Mouse (Mus musculus): Measurements from ENCODE around the gene Eno2. TPM values are rescaled to one million over a fixed set of nuclear protein-coding genes. Genes with fewer than 3 reads are reported as not detected.
A peak's percentile ranks its signal among the peaks of the same experiment; 100 is the strongest.

Eno2 gene
- 2.1 and 2.6 TPM in 2 replicates for polyA plus RNA-seq (2014; fragmentation: Nextera tagmentation; extraction: Ambion mirVana)

DNA sequence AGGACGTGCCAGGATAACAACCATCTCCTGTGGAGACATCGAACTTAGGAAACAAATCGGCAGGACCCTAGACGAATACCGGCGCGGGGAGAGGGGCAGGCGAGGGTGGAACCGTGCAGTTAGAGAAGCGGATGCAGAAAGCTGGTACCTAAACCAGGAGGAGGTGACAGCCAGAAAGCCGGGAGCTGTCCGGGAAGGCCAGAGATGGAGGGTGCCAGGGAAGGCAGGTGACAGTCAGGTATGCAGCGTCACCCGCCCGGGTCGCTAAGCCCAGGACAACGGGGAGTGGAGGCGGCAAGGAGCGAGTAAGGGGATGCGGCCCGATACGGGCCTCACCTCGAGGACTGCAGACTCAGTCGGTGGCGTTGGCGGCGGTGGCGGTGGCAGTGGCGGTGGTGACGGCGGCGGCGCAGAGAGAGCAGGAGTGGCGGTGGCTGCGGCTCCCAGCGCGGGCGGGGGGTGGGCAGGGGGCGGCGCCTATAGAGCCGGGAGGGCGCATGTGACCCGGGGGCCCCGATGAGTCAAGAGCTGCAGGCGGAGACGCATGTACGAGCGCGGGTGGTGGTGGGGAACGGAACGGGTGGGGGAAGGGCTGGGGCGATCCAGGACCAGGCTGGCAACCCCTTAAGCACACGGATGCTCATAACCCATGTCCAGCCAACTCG is at the start of gene Eno2:
Eno2 (minus strand) TSS at position 573 of the 665 bp plus-strand sequence.
- Histone ChIP-seq H3K4me2 (peak within 1 kb of the TSS; percentile 68), H3K9me3 (ENCODE audit: control insufficient read depth, low read length) (no peaks in the 10 kb centered on the region), H3K27ac (ENCODE audit: low read depth, low read length) (no peak within 1 kb of the TSS), H3K4me1 (replicated peaks; ENCODE audit: control insufficient read depth, insufficient read depth, low read length) (peaks cover 25% of the 10 kb centered on the region), H3K36me3 (ENCODE audit: control insufficient read depth, insufficient read depth, low read length) (no peaks in the 10 kb centered on the region), H3K4me3 (ENCODE audit: low read depth, low read length) (peak within 1 kb of the TSS; percentile 53), H3K9ac (ENCODE audit: low read depth, low read length) (peak within 1 kb of the TSS; percentile 50; the same call in 1 of the 2 replicates), H3K27me3 (replicated peaks; ENCODE audit: control insufficient read depth, insufficient read depth, low read length) (peaks cover 36% of the 10 kb centered on the region)
- ATAC-seq (replicated peaks; ENCODE audit: low FRiP score) (peak; percentile 44), DNase-seq (ENCODE audit: low spot score) (no peak)
- 1% methylated on average over 54 of the region's 54 CpGs for WGBS

DNA sequence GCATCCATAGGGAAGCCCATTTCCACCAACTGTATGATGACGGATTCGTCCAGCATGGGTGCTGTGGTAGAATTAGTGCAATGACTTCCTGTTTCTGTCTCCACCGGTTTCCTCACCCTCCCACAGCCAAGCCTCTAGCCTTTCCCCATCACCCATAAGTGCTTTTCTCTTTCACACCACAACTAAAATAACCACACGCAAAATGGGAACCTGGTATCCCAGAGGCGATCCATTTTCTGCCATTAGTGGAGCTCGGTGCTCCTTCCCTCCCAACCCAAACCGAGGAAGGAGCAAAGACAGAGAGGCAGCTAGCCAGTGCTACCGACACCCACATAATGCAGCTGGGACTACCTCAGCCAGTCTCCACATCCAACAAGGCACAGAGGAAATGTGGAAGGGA is 48.5 kb upstream of the Eno2 start:
- Histone ChIP-seq H3K27me3 (replicated peaks; ENCODE audit: control insufficient read depth, insufficient read depth, low read length) (no peaks in the 10 kb centered on the region), H3K4me3 (ENCODE audit: low read depth, low read length) (no peak overlapping the region), H3K27ac (ENCODE audit: low read depth, low read length) (no peak overlapping the region), H3K9me3 (ENCODE audit: control insufficient read depth, low read length) (no peaks in the 10 kb centered on the region), H3K4me2 (no peak overlapping the region), H3K4me1 (replicated peaks; ENCODE audit: control insufficient read depth, insufficient read depth, low read length) (peaks cover 11% of the 10 kb centered on the region), H3K9ac (ENCODE audit: low read depth, low read length) (no peak overlapping the region), H3K36me3 (ENCODE audit: control insufficient read depth, insufficient read depth, low read length) (peaks cover 58% of the 10 kb centered on the region)
- no peak for ATAC-seq (replicated peaks; ENCODE audit: low FRiP score)
- 75% methylated on average over 8 of the region's 8 CpGs for WGBS
- DNase-seq (ENCODE audit: low spot score) = no peak

DNA sequence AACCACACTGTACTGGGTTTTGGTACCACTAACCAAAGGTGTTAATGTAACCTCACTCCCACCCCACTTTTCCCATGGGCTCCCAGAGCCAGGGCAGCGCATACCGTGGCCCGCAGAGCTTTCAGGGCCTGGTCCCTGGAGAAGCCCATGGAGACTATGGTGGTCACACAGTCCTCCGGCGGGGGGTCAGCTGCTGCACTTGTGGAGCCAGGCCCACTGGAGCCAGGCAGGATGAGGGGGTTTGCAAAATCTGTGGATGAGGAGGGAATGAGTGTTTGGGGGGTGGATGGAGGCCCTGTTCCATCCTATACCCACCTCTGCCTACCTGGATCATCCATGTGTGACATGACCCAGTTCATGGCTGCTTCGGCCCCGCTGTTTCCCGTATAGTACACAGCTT is 48.1 kb upstream of the Eno2 start:
- Histone ChIP-seq H3K4me3 (ENCODE audit: low read depth, low read length) (no peak overlapping the region), H3K36me3 (ENCODE audit: control insufficient read depth, insufficient read depth, low read length) (peaks cover 56% of the 10 kb centered on the region), H3K27ac (ENCODE audit: low read depth, low read length) (no peak overlapping the region), H3K27me3 (replicated peaks; ENCODE audit: control insufficient read depth, insufficient read depth, low read length) (no peaks in the 10 kb centered on the region), H3K4me2 (no peak overlapping the region), H3K9ac (ENCODE audit: low read depth, low read length) (no peak overlapping the region), H3K4me1 (replicated peaks; ENCODE audit: control insufficient read depth, insufficient read depth, low read length) (peaks cover 12% of the 10 kb centered on the region), H3K9me3 (ENCODE audit: control insufficient read depth, low read length) (no peaks in the 10 kb centered on the region)
- WGBS = 97% methylated on average over 8 of the region's 8 CpGs
- no peak for DNase-seq (ENCODE audit: low spot score)
- ATAC-seq (replicated peaks; ENCODE audit: low FRiP score) = no peak

DNA sequence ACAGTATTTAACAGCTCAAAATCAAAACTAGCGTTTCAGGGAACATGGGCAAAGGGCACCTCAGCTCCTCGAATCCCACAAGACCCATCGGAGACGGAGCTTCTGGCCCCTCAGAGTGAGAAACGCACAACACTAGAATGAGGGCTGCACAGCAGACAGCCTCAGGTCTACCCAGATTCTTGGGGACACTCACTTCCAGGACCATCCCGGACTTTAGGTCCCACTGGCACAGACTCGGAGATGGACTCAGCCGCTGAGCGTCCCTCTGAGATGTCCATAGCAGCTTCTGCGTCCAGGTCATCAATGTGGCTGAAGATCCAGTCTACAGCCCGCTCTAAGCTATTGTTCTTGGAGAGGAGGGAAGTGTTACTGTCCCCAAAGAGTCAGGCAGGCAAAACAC is 47.7 kb upstream of the Eno2 start:
- H3K4me3 ChIP-seq (ENCODE audit: low read depth, low read length) = no peak overlapping the region
- peaks cover 56% of the 10 kb centered on the region for H3K36me3 ChIP-seq (ENCODE audit: control insufficient read depth, insufficient read depth, low read length)
- H3K9me3 ChIP-seq (ENCODE audit: control insufficient read depth, low read length) = no peaks in the 10 kb centered on the region
- no peak overlapping the region for H3K4me2 ChIP-seq
- no peak for ATAC-seq (replicated peaks; ENCODE audit: low FRiP score)
- no peak for DNase-seq (ENCODE audit: low spot score)
- no peaks in the 10 kb centered on the region for H3K27me3 ChIP-seq (replicated peaks; ENCODE audit: control insufficient read depth, insufficient read depth, low read length)
- H3K9ac ChIP-seq (ENCODE audit: low read depth, low read length) = no peak overlapping the region
- peaks cover 16% of the 10 kb centered on the region for H3K4me1 ChIP-seq (replicated peaks; ENCODE audit: control insufficient read depth, insufficient read depth, low read length)
- 95% methylated on average over 11 of the region's 11 CpGs for WGBS
- H3K27ac ChIP-seq (ENCODE audit: low read depth, low read length) = no peak overlapping the region

DNA sequence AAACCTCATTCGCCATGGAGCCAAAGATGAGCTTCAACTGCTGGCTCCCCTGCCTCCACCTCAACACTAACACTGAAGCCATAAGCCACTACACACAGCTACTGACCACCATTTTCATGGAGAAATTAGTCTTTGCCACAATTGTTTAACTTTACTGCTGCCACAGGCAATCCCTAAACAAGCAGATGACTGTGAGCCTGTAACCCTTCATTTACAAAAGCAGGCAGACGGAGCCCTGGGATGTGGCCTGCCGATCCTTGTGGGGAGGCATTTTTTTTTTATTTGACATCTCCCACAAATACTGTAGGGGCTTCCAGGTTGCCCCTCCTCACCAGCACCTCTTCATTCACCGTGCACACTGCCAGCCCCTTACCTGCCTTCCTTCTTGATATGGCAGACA is 47.1 kb upstream of the Eno2 start:
- Histone ChIP-seq H3K27me3 (replicated peaks; ENCODE audit: control insufficient read depth, insufficient read depth, low read length) (no peaks in the 10 kb centered on the region), H3K4me2 (no peak overlapping the region), H3K4me1 (replicated peaks; ENCODE audit: control insufficient read depth, insufficient read depth, low read length) (peaks cover 22% of the 10 kb centered on the region), H3K36me3 (ENCODE audit: control insufficient read depth, insufficient read depth, low read length) (peaks cover 56% of the 10 kb centered on the region), H3K9me3 (ENCODE audit: control insufficient read depth, low read length) (no peaks in the 10 kb centered on the region), H3K27ac (ENCODE audit: low read depth, low read length) (no peak overlapping the region), H3K4me3 (ENCODE audit: low read depth, low read length) (no peak overlapping the region), H3K9ac (ENCODE audit: low read depth, low read length) (no peak overlapping the region)
- ATAC-seq (replicated peaks; ENCODE audit: low FRiP score) (no peak), DNase-seq (ENCODE audit: low spot score) (no peak)
- WGBS = 87% methylated on average over 4 of the region's 4 CpGs

DNA sequence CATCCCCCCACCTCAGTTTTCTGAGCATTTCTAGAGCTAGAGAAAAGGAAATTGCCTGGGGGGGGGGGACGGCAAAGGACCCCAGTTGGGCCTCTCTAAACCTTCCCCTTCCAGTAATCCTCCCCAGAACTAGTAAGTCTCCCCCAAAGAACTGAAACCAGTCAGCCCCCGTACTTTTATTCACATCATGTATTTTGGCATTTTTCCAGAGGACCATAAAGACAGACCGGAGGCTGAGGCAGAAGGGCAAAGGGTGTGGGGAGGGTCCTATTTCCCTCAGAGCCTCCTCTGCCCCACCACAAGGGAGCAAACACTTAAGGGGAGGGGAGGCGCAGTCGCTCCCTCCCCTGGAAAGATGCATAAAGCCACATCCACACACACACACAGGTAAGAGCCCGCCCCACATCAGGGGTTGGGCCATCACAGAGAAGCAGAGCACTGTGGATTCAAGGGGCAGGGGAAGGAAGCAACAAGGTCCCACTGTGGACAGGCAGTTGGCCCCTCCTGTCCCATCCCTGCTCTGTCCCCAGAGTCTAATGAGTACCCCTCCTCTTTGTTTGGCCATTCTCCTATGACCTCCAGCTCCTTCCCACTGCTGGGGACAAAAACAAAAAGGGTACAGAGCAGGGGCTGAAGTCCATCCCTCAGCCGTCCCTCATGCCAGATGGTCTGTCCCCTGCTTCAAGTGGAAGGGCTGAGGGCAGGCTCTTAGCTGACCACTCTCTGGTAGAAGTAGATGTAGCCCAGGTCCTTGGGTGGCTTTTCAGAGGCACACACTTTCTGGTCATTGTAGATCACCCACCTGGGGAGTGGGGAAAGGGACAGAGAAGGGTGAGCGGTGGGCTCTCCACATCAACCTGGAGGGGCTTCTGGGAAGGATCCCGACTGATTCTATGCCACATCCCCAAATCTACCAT is 45.6 kb upstream of the Eno2 start:
- peak overlapping the region; percentile 70; the same call in 1 of the 2 replicates for H3K4me2 ChIP-seq
- ATAC-seq (replicated peaks; ENCODE audit: low FRiP score) = no peak
- peak overlapping the region; percentile 98; the same call in 1 of the 2 replicates for H3K27ac ChIP-seq (ENCODE audit: low read depth, low read length)
- H3K36me3 ChIP-seq (ENCODE audit: control insufficient read depth, insufficient read depth, low read length) = peaks cover 52% of the 10 kb centered on the region
- no peak for DNase-seq (ENCODE audit: low spot score)
- no peaks in the 10 kb centered on the region for H3K27me3 ChIP-seq (replicated peaks; ENCODE audit: control insufficient read depth, insufficient read depth, low read length)
- WGBS = 72% methylated on average over 9 of the region's 9 CpGs
- H3K9me3 ChIP-seq (ENCODE audit: control insufficient read depth, low read length) = no peaks in the 10 kb centered on the region
- H3K9ac ChIP-seq (ENCODE audit: low read depth, low read length) = peak overlapping the region; percentile 98
- peaks cover 31% of the 10 kb centered on the region for H3K4me1 ChIP-seq (replicated peaks; ENCODE audit: control insufficient read depth, insufficient read depth, low read length)
- H3K4me3 ChIP-seq (ENCODE audit: low read depth, low read length) = peak overlapping the region; percentile 87; the same call in 1 of the 2 replicates

DNA sequence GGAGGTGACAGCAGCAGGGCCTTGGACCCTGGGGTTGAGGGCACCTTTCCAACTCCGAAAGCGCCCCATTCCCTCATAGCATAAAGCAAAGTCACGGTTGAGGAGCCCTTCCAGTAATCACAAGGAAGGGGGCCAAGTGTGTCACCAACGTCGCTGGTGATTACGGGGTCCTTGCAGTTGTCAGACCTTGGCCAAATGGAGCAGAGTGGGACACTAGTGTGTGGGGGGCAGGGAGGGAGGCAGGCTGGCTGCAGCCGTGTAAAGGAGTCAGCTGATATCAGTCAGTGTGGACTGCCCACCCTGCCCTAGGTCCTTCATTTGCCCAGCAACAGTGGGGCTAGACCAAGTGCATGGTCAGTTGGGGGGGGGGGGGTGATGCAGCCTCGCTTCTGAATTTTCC is 45.0 kb upstream of the Eno2 start:
- peak overlapping the region; percentile 70 for H3K4me2 ChIP-seq
- peak overlapping the region; percentile 98 for H3K27ac ChIP-seq (ENCODE audit: low read depth, low read length)
- peak; percentile 8; the same call in 1 of the 2 replicates for ATAC-seq (replicated peaks; ENCODE audit: low FRiP score)
- H3K9ac ChIP-seq (ENCODE audit: low read depth, low read length) = peak overlapping the region; percentile 98
- WGBS = 29% methylated on average over 7 of the region's 8 CpGs
- H3K4me3 ChIP-seq (ENCODE audit: low read depth, low read length) = peak overlapping the region; percentile 87
- no peaks in the 10 kb centered on the region for H3K9me3 ChIP-seq (ENCODE audit: control insufficient read depth, low read length)
- H3K36me3 ChIP-seq (ENCODE audit: control insufficient read depth, insufficient read depth, low read length) = peaks cover 48% of the 10 kb centered on the region
- H3K4me1 ChIP-seq (replicated peaks; ENCODE audit: control insufficient read depth, insufficient read depth, low read length) = peaks cover 37% of the 10 kb centered on the region
- H3K27me3 ChIP-seq (replicated peaks; ENCODE audit: control insufficient read depth, insufficient read depth, low read length) = no peaks in the 10 kb centered on the region
- no peak for DNase-seq (ENCODE audit: low spot score)

DNA sequence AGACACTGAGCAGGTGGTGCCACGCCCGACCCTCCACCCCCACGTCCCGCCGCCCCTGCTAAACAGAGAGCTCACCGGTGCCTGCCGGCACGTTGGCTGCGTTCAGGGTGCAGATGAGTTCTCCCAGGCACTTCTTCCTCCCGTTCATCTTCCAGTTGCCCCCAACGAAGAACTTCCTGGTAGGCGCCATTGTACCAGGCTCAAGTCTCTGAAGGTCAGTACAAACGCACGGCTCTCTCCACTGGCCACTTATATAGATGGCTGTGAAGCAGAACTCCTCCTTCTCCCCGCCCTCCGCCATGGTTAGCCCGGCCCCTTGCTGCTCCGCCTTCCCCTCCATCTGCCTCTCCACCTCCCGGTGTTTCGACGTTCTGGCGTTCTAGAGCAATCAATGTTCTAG is 44.5 kb upstream of the Eno2 start, which contains the start of gene Tpi1:
Tpi1 (minus strand) TSS at position 364 of the 400 bp plus-strand sequence.
- no peaks in the 10 kb centered on the region for H3K9me3 ChIP-seq (ENCODE audit: control insufficient read depth, low read length)
- peak within 1 kb of the TSS; percentile 70 for H3K4me2 ChIP-seq
- peak within 1 kb of the TSS; percentile 98 for H3K9ac ChIP-seq (ENCODE audit: low read depth, low read length)
- H3K27ac ChIP-seq (ENCODE audit: low read depth, low read length) = peak within 1 kb of the TSS; percentile 98
- under 1% methylated on average over 22 of the region's 22 CpGs for WGBS
- peaks cover 38% of the 10 kb centered on the region for H3K4me1 ChIP-seq (replicated peaks; ENCODE audit: control insufficient read depth, insufficient read depth, low read length)
- peaks cover 43% of the 10 kb centered on the region for H3K36me3 ChIP-seq (ENCODE audit: control insufficient read depth, insufficient read depth, low read length)
- peak within 1 kb of the TSS; percentile 87 for H3K4me3 ChIP-seq (ENCODE audit: low read depth, low read length)
- no peaks in the 10 kb centered on the region for H3K27me3 ChIP-seq (replicated peaks; ENCODE audit: control insufficient read depth, insufficient read depth, low read length)
- ATAC-seq (replicated peaks; ENCODE audit: low FRiP score) (peak; percentile 86), DNase-seq (ENCODE audit: low spot score) (peak; percentile 92)
